Mouse (Mus musculus): ENCODE results near the gene 1700008O03Rik.

DNA sequence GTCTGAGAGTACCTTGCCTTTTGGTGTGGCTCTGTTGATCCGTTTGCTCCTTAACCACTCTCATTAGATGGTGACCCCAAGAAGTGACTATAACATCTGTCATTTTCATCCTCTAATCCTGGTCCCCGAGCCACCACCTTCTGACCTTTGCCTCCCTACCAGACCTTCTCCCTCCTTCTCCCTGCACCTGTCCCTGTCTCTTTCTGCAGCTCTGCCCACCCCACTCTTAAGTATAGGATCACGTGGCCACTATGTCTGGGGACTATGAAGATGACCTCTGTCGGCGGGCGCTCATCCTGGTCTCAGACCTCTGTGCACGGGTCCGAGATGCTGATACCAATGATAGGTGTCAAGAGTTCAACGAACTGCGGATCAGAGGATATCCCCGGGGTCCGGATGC lies at the start of gene 1700008O03Rik:
- TF ChIP-seq TAL1 (IDR thresholded peaks at IDR 0.05; ENCODE audit: low read length), result no peak
- TF ChIP-seq GATA1 (IDR thresholded peaks at IDR 0.05; ENCODE audit: low read length), result no peak

All from erythroblast, embryonic 14.5 days (primary cell).